Mouse (Mus musculus) megakaryocyte, embryonic 14.5 days (primary cell): ENCODE results near the gene Pik3cd. TPM values are rescaled to one million over a fixed set of nuclear protein-coding genes. Genes with fewer than 3 reads are reported as not detected.
A peak's percentile ranks its signal among the peaks of the same experiment; 100 is the strongest.

Source experiments
- H3K27me3 ChIP-seq: replicated peaks from 2 replicates; pipeline ENCODE3; 2012; ENCODE audit warnings: inconsistent platforms
- H3K36me3 ChIP-seq: replicated peaks from 2 replicates; pipeline ENCODE3; 2012; ENCODE audit warnings: low read length, inconsistent platforms, mixed read lengths
- H3K4me1 ChIP-seq: 2 replicates; pipeline ENCODE4 v1.6.1; 2012; ENCODE audit warnings: inconsistent platforms
- H3K4me3 ChIP-seq: replicated peaks from 2 replicates; pipeline ENCODE3; 2012; ENCODE audit warnings: moderate library complexity, mild to moderate bottlenecking, inconsistent platforms
- H3K9me3 ChIP-seq: 2 replicates; pipeline ENCODE4 v1.6.1; 2012; ENCODE audit warnings: inconsistent platforms
- FLI1 ChIP-seq: IDR thresholded peaks from 2 replicates; pipeline ENCODE4 v1.6.1; 2012; ENCODE audit warnings: low read length, inconsistent platforms, mixed read lengths
- GATA1 ChIP-seq: IDR thresholded peaks from 3 replicates; pipeline ENCODE4 v1.6.1; 2012; ENCODE audit warnings: mixed read lengths, low read length, inconsistent platforms, borderline replicate concordance
- polyA plus RNA-seq: library from polyadenylated mRNA; stranded (reverse); fragments of >175 nt; gene quantifications from 2 replicates; pipeline ENCODE4 v1.2.3, GENCODE M21; 2012; ENCODE audit warnings: low replicate concordance; ENCODE audit not compliant: insufficient read depth

The Pik3cd gene
- polyA plus RNA-seq, 1 experiment: 40.4 TPM

DNA sequence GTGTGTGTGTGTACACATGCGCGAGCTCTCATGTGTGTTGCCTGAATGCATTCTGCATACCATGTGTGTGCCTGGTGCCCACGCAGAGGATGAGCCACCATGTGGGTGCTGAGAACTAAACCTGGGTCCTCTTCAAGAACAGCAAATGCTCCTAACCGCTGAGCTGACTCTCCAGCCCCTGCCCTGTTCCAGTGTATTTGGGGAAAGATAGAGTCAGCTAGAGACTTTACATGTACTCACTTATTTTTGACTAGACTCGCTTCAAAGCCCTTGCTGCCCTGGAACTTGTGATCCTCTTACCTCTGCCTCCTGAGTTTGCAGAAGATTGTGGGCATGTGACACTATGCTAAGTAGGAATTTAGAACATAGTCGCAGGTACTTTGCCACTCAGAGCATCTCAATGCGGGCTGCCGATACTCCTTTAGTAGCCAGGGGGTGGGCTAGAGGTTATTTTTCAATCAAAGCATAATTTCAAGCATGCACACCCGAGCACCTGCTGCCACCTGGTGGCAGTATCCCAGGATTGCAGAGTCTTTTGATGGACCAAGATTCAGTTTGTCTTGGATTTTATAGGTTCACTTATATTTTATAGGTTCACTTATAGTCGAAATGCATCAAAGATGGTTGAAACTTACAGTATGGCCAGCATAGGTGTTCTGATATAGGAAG is 90.9 kb downstream of the Pik3cd start:
- Histone ChIP-seq H3K4me1 (peaks cover 36% of the 10 kb centered on the region), H3K9me3 (peaks cover 3% of the 10 kb centered on the region; the same call in 1 of the 2 replicates), H3K27me3 (peaks cover 6% of the 10 kb centered on the region), H3K36me3 (no peaks in the 10 kb centered on the region), H3K4me3 (no peak overlapping the region)
- no peak for TF ChIP-seq GATA1
- TF ChIP-seq FLI1: no peak

- TF ChIP-seq FLI1: no peak
- no peak for TF ChIP-seq GATA1
- Histone ChIP-seq H3K4me1 (peaks cover 49% of the 10 kb centered on the region), H3K27me3 (peaks cover 11% of the 10 kb centered on the region), H3K36me3 (no peaks in the 10 kb centered on the region), H3K9me3 (0 out of 2 replicates have a peak, but pooled peaks cover 3% of the 10 kb centered on the region), H3K4me3 (no peak overlapping the region)
Measured at GRCm38 (mm10) chr4:149609256-149610025, 92.9 kb downstream of the Pik3cd start.

DNA sequence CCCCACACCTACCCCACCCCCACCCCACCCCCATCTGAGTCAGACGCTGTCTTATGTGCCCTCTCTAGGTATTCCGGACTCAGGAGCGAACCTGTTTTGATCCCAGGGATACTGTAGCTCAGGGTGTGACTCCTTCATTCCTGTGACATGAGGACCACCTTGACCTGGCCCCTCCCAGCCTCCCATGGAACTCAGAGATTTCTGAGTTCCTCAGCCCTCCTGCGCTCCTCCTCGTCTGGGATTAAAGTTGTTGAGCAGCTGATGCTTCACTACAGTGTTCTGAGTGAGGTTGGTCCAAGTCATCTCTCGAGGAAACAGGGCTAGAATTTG is 94.1 kb downstream of the Pik3cd start:
- H3K36me3 ChIP-seq: no peaks in the 10 kb centered on the region
- no peak overlapping the region for H3K4me3 ChIP-seq
- TF ChIP-seq GATA1 (no peak), FLI1 (no peak)
- H3K9me3 ChIP-seq: 0 out of 2 replicates have a peak, but pooled peaks cover 3% of the 10 kb centered on the region
- peaks cover 11% of the 10 kb centered on the region for H3K27me3 ChIP-seq
- peaks cover 49% of the 10 kb centered on the region for H3K4me1 ChIP-seq

DNA sequence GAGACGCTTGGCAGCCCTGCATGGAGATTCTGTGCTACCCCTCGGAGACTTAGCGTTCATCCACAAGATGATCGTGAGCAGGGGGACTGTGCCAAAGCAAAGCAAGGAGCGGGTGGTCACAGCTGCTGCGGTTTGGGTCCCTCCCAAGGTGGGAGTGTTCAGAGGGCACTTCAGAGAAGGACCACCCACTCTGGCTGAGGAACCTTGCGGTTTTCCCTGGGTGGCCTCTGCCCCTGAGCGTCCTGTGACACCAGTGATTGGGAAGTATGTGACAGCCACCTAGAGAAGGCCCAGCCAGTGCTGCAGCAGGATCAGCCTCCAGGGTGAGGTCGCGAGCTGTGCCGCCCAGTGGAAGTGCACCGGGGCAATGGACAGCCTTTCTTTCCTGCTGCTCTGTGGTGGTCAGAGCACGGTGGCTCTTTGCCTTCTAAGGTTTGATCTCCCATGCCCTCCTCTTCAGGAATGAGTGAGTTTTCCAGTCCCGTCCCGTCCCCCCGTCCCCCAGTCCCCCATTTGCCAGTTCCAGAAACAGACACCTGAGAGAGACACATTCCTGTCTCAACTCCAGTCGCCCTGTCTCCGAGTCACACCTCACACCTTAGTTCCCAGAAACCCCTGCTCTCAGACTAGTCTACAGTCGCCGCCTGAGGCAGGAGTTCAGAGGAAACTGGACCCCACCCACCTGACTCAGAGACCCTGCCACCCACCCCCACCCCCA is 94.6 kb downstream of the Pik3cd start:
- H3K27me3 ChIP-seq: peaks cover 11% of the 10 kb centered on the region
- TF ChIP-seq FLI1: no peak
- TF ChIP-seq GATA1: no peak
- peaks cover 49% of the 10 kb centered on the region for H3K4me1 ChIP-seq
- 0 out of 2 replicates have a peak, but pooled peaks cover 3% of the 10 kb centered on the region for H3K9me3 ChIP-seq
- H3K36me3 ChIP-seq: no peaks in the 10 kb centered on the region
- peak overlapping the region; percentile 46 for H3K4me3 ChIP-seq

GRCm38 (mm10) chr4:149606766-149607358 is 95.5 kb downstream of the Pik3cd start:
- peak overlapping the region; percentile 7 for H3K4me3 ChIP-seq
- H3K4me1 ChIP-seq: peaks cover 53% of the 10 kb centered on the region

DNA sequence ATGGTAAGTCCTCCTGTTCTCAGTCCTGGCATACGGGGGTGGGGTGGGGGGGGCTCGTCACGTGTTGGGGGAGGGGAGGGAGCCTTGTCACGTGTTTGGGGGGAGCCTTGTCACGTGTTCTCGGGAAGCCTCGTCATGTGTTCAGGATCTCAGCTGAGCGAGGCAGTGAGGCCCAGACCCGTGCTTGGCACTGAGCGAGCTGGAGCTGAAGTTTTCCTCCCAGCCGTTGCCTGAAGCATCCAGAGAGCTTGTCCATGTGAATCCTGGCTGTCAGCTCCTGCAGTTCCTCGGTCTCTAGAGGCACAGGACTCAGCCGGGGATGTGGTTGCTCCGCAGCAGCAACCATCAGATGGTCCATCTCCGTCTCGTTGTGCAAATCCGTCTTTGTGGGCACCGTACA is 96.3 kb downstream of the Pik3cd start:
- Histone ChIP-seq H3K4me1 (peaks cover 56% of the 10 kb centered on the region), H3K36me3 (no peaks in the 10 kb centered on the region), H3K27me3 (peaks cover 11% of the 10 kb centered on the region), H3K9me3 (0 out of 2 replicates have a peak, but pooled peaks cover 3% of the 10 kb centered on the region), H3K4me3 (no peak overlapping the region)
- TF ChIP-seq FLI1 (no peak), GATA1 (no peak)

More at GRCm38 (mm10) chr4:149606766-149607358, 95.5 kb downstream of the Pik3cd start:
- Histone ChIP-seq H3K36me3 (no peaks in the 10 kb centered on the region), H3K27me3 (peaks cover 11% of the 10 kb centered on the region), H3K9me3 (0 out of 2 replicates have a peak, but pooled peaks cover 3% of the 10 kb centered on the region)
- no peak for TF ChIP-seq FLI1
- no peak; the same call in 2 of the 3 replicates for TF ChIP-seq GATA1

DNA sequence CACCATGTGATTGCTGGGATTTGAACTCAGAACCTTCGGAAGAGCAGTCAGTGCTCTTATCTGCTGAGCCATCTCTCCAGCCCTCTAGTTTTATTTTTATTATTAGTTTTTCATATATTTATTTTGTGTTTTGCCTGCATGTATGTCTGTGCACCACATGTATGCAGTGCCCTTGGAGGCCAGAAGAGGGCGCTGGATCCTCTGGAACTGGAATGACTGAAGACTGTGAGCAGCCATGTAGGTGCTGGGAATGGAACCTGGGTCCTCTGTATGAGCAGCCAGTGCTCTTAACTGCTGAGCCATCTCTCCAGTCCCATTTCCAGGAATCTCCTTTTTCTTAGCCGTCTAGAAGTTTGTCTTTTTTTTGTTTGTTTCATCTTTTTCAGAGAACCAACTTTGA is 97.9 kb downstream of the Pik3cd start:
- Histone ChIP-seq H3K36me3 (no peaks in the 10 kb centered on the region), H3K4me1 (peaks cover 59% of the 10 kb centered on the region), H3K4me3 (no peak overlapping the region), H3K9me3 (0 out of 2 replicates have a peak, but pooled peaks cover under 1% of the 10 kb centered on the region), H3K27me3 (peaks cover 11% of the 10 kb centered on the region)
- TF ChIP-seq GATA1 (no peak), FLI1 (no peak)

DNA sequence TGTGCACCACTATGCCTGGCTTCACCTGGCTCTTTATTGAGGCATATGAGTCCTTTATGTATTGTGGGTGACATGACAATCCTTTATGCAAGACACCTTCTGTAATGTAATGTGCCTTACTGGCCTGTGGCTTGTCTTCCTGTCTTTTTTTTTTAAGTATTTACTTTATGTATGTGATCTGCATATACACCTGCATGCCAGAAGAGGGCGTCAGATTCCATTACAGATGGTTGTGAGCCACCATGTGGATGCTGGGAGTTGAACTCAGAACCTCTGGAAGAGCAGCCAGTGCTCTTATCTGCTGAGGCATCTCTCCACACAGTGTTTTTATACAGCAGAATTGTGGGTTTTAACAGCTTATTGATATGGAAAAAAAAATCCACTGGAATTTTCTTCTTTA is 98.5 kb downstream of the Pik3cd start:
- TF ChIP-seq FLI1 (no peak), GATA1 (no peak)
- Histone ChIP-seq H3K36me3 (no peaks in the 10 kb centered on the region), H3K27me3 (peaks cover 8% of the 10 kb centered on the region), H3K9me3 (no peaks in the 10 kb centered on the region), H3K4me3 (no peak overlapping the region), H3K4me1 (peaks cover 60% of the 10 kb centered on the region)

GRCm38 (mm10) chr4:149602236-149602635 is 100.1 kb downstream of the Pik3cd start:
- Histone ChIP-seq H3K9me3 (no peaks in the 10 kb centered on the region), H3K4me3 (no peak overlapping the region), H3K27me3 (peaks cover 9% of the 10 kb centered on the region), H3K36me3 (no peaks in the 10 kb centered on the region), H3K4me1 (peaks cover 60% of the 10 kb centered on the region)
- TF ChIP-seq FLI1 (no peak), GATA1 (no peak)
